Mouse (Mus musculus) testis, adult 2 months (tissue): ENCODE results near the gene Rbm34.

ENCODE experiments used
- CTCF ChIP-seq: fragments of 200-500 bp; IDR thresholded peaks from 2 replicates; pipeline ENCODE4 v1.5.1; 2012; ENCODE audit warnings: low read depth, mild to moderate bottlenecking, inconsistent platforms, low read length, moderate library complexity; ENCODE audit not compliant: control insufficient read depth, insufficient read depth, insufficient replicate concordance
- POLR2A ChIP-seq: fragments of 200-500 bp; IDR thresholded peaks from 2 replicates; pipeline ENCODE4 v1.6.1; 2012; ENCODE audit warnings: low read depth, mild to moderate bottlenecking, inconsistent platforms, low read length, moderate library complexity; ENCODE audit not compliant: control insufficient read depth

- TF ChIP-seq CTCF (no peak), POLR2A (no peak)
Measured at GRCm38 (mm10) chr8:126951900-126952636, 18.8 kb downstream of the Rbm34 start.
